Mouse (Mus musculus): ENCODE results near the gene Mpeg1. TPM values are rescaled to one million over a fixed set of nuclear protein-coding genes. Genes with fewer than 3 reads are reported as not detected.

Gene Mpeg1
- polyA plus RNA-seq, 1 experiment: 0.01 TPM

GRCm38 (mm10) chr19:12457401-12458066 lies 3.0 kb upstream of the Mpeg1 start:
- Histone ChIP-seq H3K36me3 (ENCODE audit: control insufficient read depth, insufficient read depth) (no peaks in the 10 kb centered on the region), H3K79me3 (ENCODE audit: low read depth) (no peaks in the 10 kb centered on the region), H3ac (ENCODE audit: control insufficient read depth, insufficient read length, low read depth) (no peak overlapping the region), H3K4me3 (ENCODE audit: insufficient read depth, poor library complexity, severe bottlenecking) (no peak overlapping the region), H3K79me2 (ENCODE audit: control insufficient read depth, insufficient read depth) (no peaks in the 10 kb centered on the region), H3K27me3 (ENCODE audit: control insufficient read depth, insufficient read depth, insufficient read length) (no peaks in the 10 kb centered on the region)
- TF ChIP-seq MAX (IDR thresholded peaks at IDR 0.05) (no peak), USF1 (IDR thresholded peaks at IDR 0.05; ENCODE audit: low read depth) (no peak), MYOD1 (IDR thresholded peaks at IDR 0.05; ENCODE audit: control insufficient read depth, insufficient read length, low read depth) (no peak), CTCF (IDR thresholded peaks at IDR 0.05; ENCODE audit: control insufficient read depth, insufficient read depth, insufficient read length) (no peak), FOSL1 (IDR thresholded peaks at IDR 0.05; ENCODE audit: insufficient read depth, low read length, poor library complexity, severe bottlenecking) (no peak), CEBPB (IDR thresholded peaks at IDR 0.05; ENCODE audit: low read depth) (no peak), MYOG (IDR thresholded peaks at IDR 0.05; ENCODE audit: control insufficient read depth, extremely low read depth, insufficient read length) (no peak)

- no peak overlapping the region for H3ac ChIP-seq (ENCODE audit: control insufficient read depth, insufficient read length, low read depth)
- no peaks in the 10 kb centered on the region for H3K79me3 ChIP-seq (ENCODE audit: low read depth)
- H3K27me3 ChIP-seq (ENCODE audit: control insufficient read depth, insufficient read depth, insufficient read length): no peaks in the 10 kb centered on the region
- no peaks in the 10 kb centered on the region for H3K36me3 ChIP-seq (ENCODE audit: control insufficient read depth, insufficient read depth)
- no peaks in the 10 kb centered on the region for H3K79me2 ChIP-seq (ENCODE audit: control insufficient read depth, insufficient read depth)
- H3K4me3 ChIP-seq (ENCODE audit: insufficient read depth, poor library complexity, severe bottlenecking): no peak overlapping the region
- TF ChIP-seq MAX (IDR thresholded peaks at IDR 0.05): no peak
- no peak for TF ChIP-seq CTCF (IDR thresholded peaks at IDR 0.05; ENCODE audit: control insufficient read depth, insufficient read depth, insufficient read length)
- no peak for TF ChIP-seq USF1 (IDR thresholded peaks at IDR 0.05; ENCODE audit: low read depth)
- no peak for TF ChIP-seq MYOG (IDR thresholded peaks at IDR 0.05; ENCODE audit: control insufficient read depth, extremely low read depth, insufficient read length)
- TF ChIP-seq CEBPB (IDR thresholded peaks at IDR 0.05; ENCODE audit: low read depth): no peak
- no peak for TF ChIP-seq MYOD1 (IDR thresholded peaks at IDR 0.05; ENCODE audit: control insufficient read depth, insufficient read length, low read depth)
- no peak for TF ChIP-seq FOSL1 (IDR thresholded peaks at IDR 0.05; ENCODE audit: insufficient read depth, low read length, poor library complexity, severe bottlenecking)
These were observed 1.1 kb upstream of the Mpeg1 start for GRCm38 (mm10) chr19:12459516-12459915.

- Histone ChIP-seq H3ac (ENCODE audit: control insufficient read depth, insufficient read length, low read depth) (no peak overlapping the region), H3K4me3 (ENCODE audit: insufficient read depth, poor library complexity, severe bottlenecking) (no peak overlapping the region), H3K36me3 (ENCODE audit: control insufficient read depth, insufficient read depth) (no peaks in the 10 kb centered on the region), H3K27me3 (ENCODE audit: control insufficient read depth, insufficient read depth, insufficient read length) (no peaks in the 10 kb centered on the region), H3K79me3 (ENCODE audit: low read depth) (no peaks in the 10 kb centered on the region), H3K79me2 (ENCODE audit: control insufficient read depth, insufficient read depth) (no peaks in the 10 kb centered on the region)
- TF ChIP-seq MAX (IDR thresholded peaks at IDR 0.05) (no peak), FOSL1 (IDR thresholded peaks at IDR 0.05; ENCODE audit: insufficient read depth, low read length, poor library complexity, severe bottlenecking) (no peak), MYOD1 (IDR thresholded peaks at IDR 0.05; ENCODE audit: control insufficient read depth, insufficient read length, low read depth) (no peak), USF1 (IDR thresholded peaks at IDR 0.05; ENCODE audit: low read depth) (no peak), MYOG (IDR thresholded peaks at IDR 0.05; ENCODE audit: control insufficient read depth, extremely low read depth, insufficient read length) (no peak), CEBPB (IDR thresholded peaks at IDR 0.05; ENCODE audit: low read depth) (no peak), CTCF (IDR thresholded peaks at IDR 0.05; ENCODE audit: control insufficient read depth, insufficient read depth, insufficient read length) (no peak)
These were observed 2.5 kb downstream of the Mpeg1 start for GRCm38 (mm10) chr19:12462851-12463721.

- Histone ChIP-seq H3K27me3 (ENCODE audit: control insufficient read depth, insufficient read depth, insufficient read length) (no peaks in the 10 kb centered on the region), H3K4me3 (ENCODE audit: insufficient read depth, poor library complexity, severe bottlenecking) (no peak overlapping the region), H3K79me2 (ENCODE audit: control insufficient read depth, insufficient read depth) (no peaks in the 10 kb centered on the region), H3ac (ENCODE audit: control insufficient read depth, insufficient read length, low read depth) (no peak overlapping the region), H3K79me3 (ENCODE audit: low read depth) (no peaks in the 10 kb centered on the region), H3K36me3 (ENCODE audit: control insufficient read depth, insufficient read depth) (no peaks in the 10 kb centered on the region)
- TF ChIP-seq USF1 (IDR thresholded peaks at IDR 0.05; ENCODE audit: low read depth) (no peak), CEBPB (IDR thresholded peaks at IDR 0.05; ENCODE audit: low read depth) (peak; percentile 20)
These were observed 3.1 kb downstream of the Mpeg1 start for GRCm38 (mm10) chr19:12463722-12464035.

GRCm38 (mm10) chr19:12464127-12464526 lies 3.5 kb downstream of the Mpeg1 start:
- Histone ChIP-seq H3K79me3 (ENCODE audit: low read depth) (no peaks in the 10 kb centered on the region), H3K36me3 (ENCODE audit: control insufficient read depth, insufficient read depth) (no peaks in the 10 kb centered on the region), H3K4me3 (ENCODE audit: insufficient read depth, poor library complexity, severe bottlenecking) (no peak overlapping the region), H3ac (ENCODE audit: control insufficient read depth, insufficient read length, low read depth) (peak overlapping the region; percentile 6), H3K79me2 (ENCODE audit: control insufficient read depth, insufficient read depth) (no peaks in the 10 kb centered on the region), H3K27me3 (ENCODE audit: control insufficient read depth, insufficient read depth, insufficient read length) (no peaks in the 10 kb centered on the region)
- no peak for TF ChIP-seq CTCF (IDR thresholded peaks at IDR 0.05; ENCODE audit: control insufficient read depth, insufficient read depth, insufficient read length)
- no peak for TF ChIP-seq MYOD1 (IDR thresholded peaks at IDR 0.05; ENCODE audit: control insufficient read depth, insufficient read length, low read depth)
- no peak for TF ChIP-seq USF1 (IDR thresholded peaks at IDR 0.05; ENCODE audit: low read depth)
- TF ChIP-seq CEBPB (IDR thresholded peaks at IDR 0.05; ENCODE audit: low read depth): no peak
- no peak for TF ChIP-seq MYOG (IDR thresholded peaks at IDR 0.05; ENCODE audit: control insufficient read depth, extremely low read depth, insufficient read length)
- no peak for TF ChIP-seq MAX (IDR thresholded peaks at IDR 0.05)
- no peak for TF ChIP-seq FOSL1 (IDR thresholded peaks at IDR 0.05; ENCODE audit: insufficient read depth, low read length, poor library complexity, severe bottlenecking)
